ENCODE assay signal across 8 mouse cellular contexts in genomic region chr16:45967471-45967870, GRCm38 (mm10). TPM values are rescaled to one million over a fixed set of nuclear protein-coding genes. Genes with fewer than 3 reads are reported as not detected.
DNase-seq lines count a peak whose midpoint lies in the region; ATAC-seq lines count a peak whose summit lies in the region.

No protein-coding gene starts in this region.

- ATAC-seq in hindbrain, embryonic 16.5 days, result peak; percentile 89

- H3K27ac ChIP-seq in hindbrain, embryonic 16.5 days (ENCODE audit: low read depth, low read length), result no peak overlapping the region

- no peaks in the 10 kb centered on the region; the same call in 1 of the 2 replicates for H3K36me3 ChIP-seq in hindbrain, embryonic 16.5 days (ENCODE audit: control insufficient read depth, insufficient read depth, low read length)

- no peaks in the 10 kb centered on the region for H3K9me3 ChIP-seq in hindbrain, embryonic 16.5 days (ENCODE audit: control insufficient read depth, low read length)

- no peak overlapping the region for H3K9ac ChIP-seq in hindbrain, embryonic 16.5 days (ENCODE audit: low read depth, low read length)

- no peaks in the 10 kb centered on the region for H3K27me3 ChIP-seq in hindbrain, embryonic 16.5 days (replicated peaks; ENCODE audit: control insufficient read depth, insufficient read depth, low read length)

- H3K4me3 ChIP-seq in hindbrain, embryonic 16.5 days (ENCODE audit: low read length), result no peak overlapping the region

- no peak overlapping the region for H3K4me2 ChIP-seq in hindbrain, embryonic 16.5 days (ENCODE audit: low read length)

- DNase-seq in R1 (ENCODE audit: low read depth, low spot score), result peak; percentile 76
- DNase-seq in cerebellum, postnatal 10 days, result peak; percentile 82 to 88
- DNase-seq in frontal cortex, postnatal 36 days (ENCODE audit: low spot score in 2 of 2), result peak; percentile 73 to 82
- DNase-seq in layer of hippocampus, postnatal 36 days, result peak; percentile 59 to 62
- DNase-seq in lung, postnatal 4 days, result peak; percentile 70 to 83
- peak; percentile 78 to 84 for DNase-seq in right cerebral cortex, adult 2 months (ENCODE audit: low spot score in 2 of 2)
- peak; percentile 78 for DNase-seq in urinary bladder, postnatal 25 days (ENCODE audit: low spot score)

- H3K4me1 ChIP-seq in hindbrain, embryonic 16.5 days (ENCODE audit: control insufficient read depth, insufficient read depth, low read depth, low read length), result no peaks in the 10 kb centered on the region

- 16% methylated on average over 7 of the region's 7 CpGs for whole genome bisulfite sequencing in hindbrain, embryonic 16.5 days

RNA-seq across cellular contexts. Expression of gene Phldb2, which starts 14.1 kb away (rescaled TPM):
- 6.8 and 7.9 TPM in 2 replicates for polyA plus RNA-seq in hindbrain, embryonic 16.5 days (2015; fragmentation: Nextera tagmentation; extraction: Ambion mirVana)
- 1 to 10 TPM; 4.9 to 8.0 TPM for total RNA-seq in layer of hippocampus, postnatal 36 days (2021)

RNA-seq across cellular contexts. Expression of gene Plcxd2, which starts 42.5 kb away (rescaled TPM):
- 16.1 and 16.6 TPM in 2 replicates for polyA plus RNA-seq in hindbrain, embryonic 16.5 days (2015; fragmentation: Nextera tagmentation; extraction: Ambion mirVana)
- total RNA-seq in layer of hippocampus, postnatal 36 days (2021), result 10 to 100 TPM; 16.4 to 18.4 TPM
